Mouse (Mus musculus): ENCODE results near the gene Acads. TPM values are rescaled to one million over a fixed set of nuclear protein-coding genes. Genes with fewer than 3 reads are reported as not detected.
"Not testable (repeated sequence)": the region's sequence is repeated elsewhere in the genome, so short reads cannot be mapped to it uniquely, and the experiment has no call there.

Acads gene
- polyA plus RNA-seq, 1 experiment from 2014 or later: 21.6 TPM

DNA sequence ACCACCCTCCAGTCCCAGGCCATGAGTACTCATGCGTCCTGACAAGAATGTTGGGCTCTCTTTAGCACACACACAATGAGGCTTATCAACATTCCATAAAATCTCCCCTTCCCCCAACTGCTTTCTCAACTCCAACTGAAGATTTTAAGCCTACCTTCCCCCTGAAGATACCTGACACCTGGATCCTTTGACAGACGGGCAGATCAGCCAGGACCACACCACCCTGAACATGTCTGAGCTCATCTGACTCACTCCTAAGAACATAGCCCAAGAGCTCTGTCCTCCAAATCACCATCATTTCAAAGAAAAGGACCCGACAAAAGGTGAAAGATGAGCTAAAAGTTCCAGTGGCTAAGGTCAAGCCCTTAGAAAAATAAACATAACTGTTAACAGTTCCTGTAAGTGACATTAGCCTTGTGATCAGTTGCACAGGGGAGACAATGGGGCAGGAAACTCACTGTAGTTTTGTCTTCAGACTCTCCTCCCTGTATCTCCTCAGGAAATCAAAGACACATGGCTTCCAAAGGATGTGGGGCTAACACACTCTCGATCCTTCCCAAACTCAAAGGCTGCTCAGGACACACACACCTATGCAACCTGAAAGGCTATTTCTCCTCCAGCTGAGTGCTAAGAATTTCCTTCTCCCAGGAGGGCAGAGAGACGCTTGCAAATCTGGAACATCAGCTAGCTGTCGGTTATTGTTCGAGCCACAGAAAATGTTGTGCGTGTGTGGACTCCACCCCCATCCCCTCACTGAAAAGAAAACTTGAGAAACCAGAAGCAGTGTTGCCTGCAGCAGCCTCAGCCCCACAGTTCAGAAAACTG, 33.2 kb upstream of the Acads start:
- Histone ChIP-seq H3K4me1 (ENCODE audit: control insufficient read depth, insufficient read depth, low read length) (peaks cover 32% of the 10 kb centered on the region), H3K4me2 (no peak overlapping the region), H3K9me3 (ENCODE audit: control insufficient read depth, low read length) (no peaks in the 10 kb centered on the region), H3K4me3 (ENCODE audit: low read depth, low read length) (no peak overlapping the region), H3K36me3 (ENCODE audit: control insufficient read depth, insufficient read depth, low read length) (peaks cover 20% of the 10 kb centered on the region), H3K27ac (ENCODE audit: low read depth, low read length) (no peak overlapping the region), H3K27me3 (ENCODE audit: control insufficient read depth, insufficient read depth, low read length) (no peaks in the 10 kb centered on the region), H3K9ac (ENCODE audit: low read length) (no peak overlapping the region)
- WGBS: 68% methylated on average over 8 of the region's 8 CpGs
- DNase-seq (ENCODE audit: low spot score, missing footprints): peak; percentile 77
- no peak for ATAC-seq (ENCODE audit: low FRiP score)

DNA sequence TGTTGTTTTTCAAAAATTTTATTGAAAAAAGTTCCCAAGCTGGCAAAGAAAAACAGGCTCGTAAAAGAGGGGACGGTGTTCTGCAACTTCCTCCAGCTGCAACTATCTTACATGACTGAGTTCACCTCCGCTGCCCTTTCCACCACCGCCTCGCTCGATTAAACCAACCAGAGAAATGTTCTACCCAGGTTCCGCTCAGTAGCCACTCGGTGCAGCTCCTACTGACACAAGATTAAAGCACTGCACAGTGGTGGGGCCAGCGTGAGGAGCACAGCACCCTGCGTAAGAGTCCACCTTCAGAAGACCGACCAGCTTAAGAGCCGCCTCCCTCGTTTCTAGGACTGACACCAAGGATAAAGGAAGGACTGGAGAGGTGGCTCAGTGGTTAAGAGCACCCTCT, 32.3 kb upstream of the Acads start:
- Histone ChIP-seq H3K4me1 (ENCODE audit: control insufficient read depth, insufficient read depth, low read length) (peaks cover 23% of the 10 kb centered on the region), H3K4me2 (no peak overlapping the region), H3K27ac (ENCODE audit: low read depth, low read length) (no peak overlapping the region), H3K36me3 (ENCODE audit: control insufficient read depth, insufficient read depth, low read length) (peaks cover 20% of the 10 kb centered on the region), H3K9ac (ENCODE audit: low read length) (no peak overlapping the region), H3K27me3 (ENCODE audit: control insufficient read depth, insufficient read depth, low read length) (no peaks in the 10 kb centered on the region), H3K4me3 (ENCODE audit: low read depth, low read length) (no peak overlapping the region), H3K9me3 (ENCODE audit: control insufficient read depth, low read length) (no peaks in the 10 kb centered on the region)
- DNase-seq (ENCODE audit: low spot score, missing footprints) (peak; percentile 66), ATAC-seq (ENCODE audit: low FRiP score) (no peak)
- WGBS: 83% methylated on average over 13 of the region's 13 CpGs

DNA sequence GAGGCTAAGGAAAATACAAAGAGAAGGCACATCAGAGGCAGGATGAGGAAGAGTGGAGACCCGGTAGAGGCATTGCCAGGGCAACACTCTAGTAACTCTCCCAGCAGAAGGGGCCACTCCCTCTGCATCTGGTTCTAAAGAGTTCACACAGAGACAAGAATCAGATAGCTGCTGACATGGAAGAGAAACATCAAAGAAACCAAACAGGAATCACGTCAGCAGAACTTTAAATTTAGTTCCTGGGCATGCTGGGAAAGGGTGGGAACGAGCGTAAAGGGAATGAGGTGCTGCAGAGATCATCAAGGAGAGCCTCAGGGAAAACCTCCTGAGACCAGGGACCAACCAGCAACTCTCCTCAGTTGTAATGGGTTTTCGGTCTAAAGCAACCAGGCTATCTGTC, 31.8 kb upstream of the Acads start:
- no peak for DNase-seq (ENCODE audit: low spot score, missing footprints)
- Histone ChIP-seq H3K27me3 (ENCODE audit: control insufficient read depth, insufficient read depth, low read length) (no peaks in the 10 kb centered on the region), H3K9me3 (ENCODE audit: control insufficient read depth, low read length) (no peaks in the 10 kb centered on the region), H3K9ac (ENCODE audit: low read length) (no peak overlapping the region), H3K36me3 (ENCODE audit: control insufficient read depth, insufficient read depth, low read length) (peaks cover 20% of the 10 kb centered on the region), H3K4me2 (no peak overlapping the region), H3K4me1 (ENCODE audit: control insufficient read depth, insufficient read depth, low read length) (peaks cover 18% of the 10 kb centered on the region), H3K27ac (ENCODE audit: low read depth, low read length) (no peak overlapping the region), H3K4me3 (ENCODE audit: low read depth, low read length) (no peak overlapping the region)
- 84% methylated on average over 5 of the region's 5 CpGs for WGBS
- ATAC-seq (ENCODE audit: low FRiP score): no peak

DNA sequence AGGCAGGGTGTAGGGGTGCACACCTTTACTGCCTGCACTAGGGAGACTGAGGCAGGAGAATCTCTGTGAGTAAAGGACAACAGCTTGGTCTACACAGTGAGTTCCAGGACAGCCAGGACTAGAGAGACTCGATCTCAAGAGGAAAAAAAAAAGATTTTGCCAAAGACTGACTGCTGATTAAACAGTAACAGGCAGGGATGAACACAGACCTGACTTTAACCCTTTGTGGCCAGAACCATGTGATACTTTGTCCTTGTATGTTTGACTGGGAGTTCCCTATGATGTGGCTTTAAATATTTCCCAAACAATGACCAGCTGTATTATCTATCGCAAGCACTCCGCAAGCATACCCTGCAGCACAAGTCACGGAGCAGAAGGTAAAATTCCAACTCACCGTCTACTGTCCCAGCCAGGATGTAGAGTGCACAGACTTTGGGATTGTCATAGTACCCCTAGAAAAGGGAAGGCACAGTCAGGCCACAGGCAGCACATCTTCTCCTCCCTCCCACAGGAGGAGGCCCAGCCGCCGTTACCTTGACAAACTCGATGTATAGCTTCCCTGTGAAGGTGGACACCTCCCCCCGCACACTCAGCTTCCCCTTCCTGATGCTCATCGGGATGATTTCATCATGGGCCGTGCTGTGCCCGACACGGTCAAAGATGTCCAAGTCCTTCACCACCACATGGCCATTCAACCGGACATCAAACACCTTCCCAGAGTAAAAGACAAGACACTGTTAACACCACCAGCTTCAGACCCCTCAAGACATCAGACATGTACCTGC, 30.7 kb upstream of the Acads start:
- no peaks in the 10 kb centered on the region for H3K27me3 ChIP-seq (ENCODE audit: control insufficient read depth, insufficient read depth, low read length)
- DNase-seq (ENCODE audit: low spot score, missing footprints): no peak
- H3K9ac ChIP-seq (ENCODE audit: low read length): no peak overlapping the region
- WGBS: 96% methylated on average over 14 of the region's 14 CpGs
- H3K4me3 ChIP-seq (ENCODE audit: low read depth, low read length): no peak overlapping the region
- no peaks in the 10 kb centered on the region for H3K9me3 ChIP-seq (ENCODE audit: control insufficient read depth, low read length)
- peaks cover 8% of the 10 kb centered on the region for H3K4me1 ChIP-seq (ENCODE audit: control insufficient read depth, insufficient read depth, low read length)
- ATAC-seq (ENCODE audit: low FRiP score): no peak
- peaks cover 20% of the 10 kb centered on the region for H3K36me3 ChIP-seq (ENCODE audit: control insufficient read depth, insufficient read depth, low read length)
- no peak overlapping the region for H3K27ac ChIP-seq (ENCODE audit: low read depth, low read length)
- H3K4me2 ChIP-seq: no peak overlapping the region

DNA sequence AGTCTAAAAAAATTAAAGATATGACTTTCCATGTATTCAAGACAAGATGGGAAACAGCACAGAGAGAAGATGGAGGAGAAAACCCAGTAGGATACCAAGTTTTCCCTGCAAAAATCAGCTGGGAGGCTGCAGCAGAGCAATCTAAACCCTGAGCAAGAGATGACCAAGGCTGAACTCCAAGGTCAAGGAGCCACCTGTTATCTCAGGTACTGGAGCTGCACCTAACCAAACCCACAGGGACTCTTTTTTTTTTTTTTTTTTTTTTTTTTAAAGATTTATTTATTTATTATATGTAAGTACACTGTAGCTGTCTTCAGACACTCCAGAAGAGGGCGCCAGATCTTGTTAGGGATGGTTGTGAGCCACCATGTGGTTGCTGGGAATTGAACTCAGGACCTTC, 29.7 kb upstream of the Acads start:
- WGBS: no CpG with 5 or more reads among the region's 1 CpGs
- H3K27ac ChIP-seq (ENCODE audit: low read depth, low read length); H3K9me3 ChIP-seq (ENCODE audit: control insufficient read depth, low read length); H3K27me3 ChIP-seq (ENCODE audit: control insufficient read depth, insufficient read depth, low read length); H3K4me3 ChIP-seq (ENCODE audit: low read depth, low read length); H3K4me1 ChIP-seq (ENCODE audit: control insufficient read depth, insufficient read depth, low read length); H3K9ac ChIP-seq (ENCODE audit: low read length); DNase-seq (ENCODE audit: low spot score, missing footprints); H3K4me2 ChIP-seq; ATAC-seq (ENCODE audit: low FRiP score): not testable (repeated sequence)
- H3K36me3 ChIP-seq (ENCODE audit: control insufficient read depth, insufficient read depth, low read length): peaks cover 20% of the 10 kb centered on the region

DNA sequence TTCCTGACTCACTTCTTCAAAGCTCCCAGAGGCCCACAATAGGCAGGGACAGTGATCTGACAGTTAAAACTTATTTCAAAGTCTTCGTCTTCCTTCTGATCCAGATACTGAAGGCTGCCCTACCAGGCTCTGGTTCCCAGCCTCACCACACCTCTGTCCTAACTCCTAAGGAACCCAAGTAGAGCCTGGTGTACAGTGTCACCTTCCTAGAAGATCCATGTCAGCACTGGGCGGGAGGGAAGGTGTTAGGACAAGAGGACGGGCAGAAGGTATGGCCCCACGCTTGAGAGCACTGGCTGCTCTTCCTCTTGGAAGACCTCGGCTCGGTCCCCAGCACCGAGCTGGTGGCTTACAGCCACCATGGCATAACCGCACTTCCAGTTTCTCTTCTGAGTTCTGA, 29.2 kb upstream of the Acads start:
- Histone ChIP-seq H3K36me3 (ENCODE audit: control insufficient read depth, insufficient read depth, low read length) (peaks cover 20% of the 10 kb centered on the region), H3K4me2 (no peak overlapping the region), H3K27ac (ENCODE audit: low read depth, low read length) (no peak overlapping the region), H3K4me1 (ENCODE audit: control insufficient read depth, insufficient read depth, low read length) (peaks cover 3% of the 10 kb centered on the region; the same call in 1 of the 2 replicates), H3K4me3 (ENCODE audit: low read depth, low read length) (no peak overlapping the region), H3K9me3 (ENCODE audit: control insufficient read depth, low read length) (no peaks in the 10 kb centered on the region), H3K27me3 (ENCODE audit: control insufficient read depth, insufficient read depth, low read length) (no peaks in the 10 kb centered on the region), H3K9ac (ENCODE audit: low read length) (no peak overlapping the region)
- ATAC-seq (ENCODE audit: low FRiP score) (no peak), DNase-seq (ENCODE audit: low spot score, missing footprints) (no peak)
- 93% methylated on average over 8 of the region's 8 CpGs for WGBS

DNA sequence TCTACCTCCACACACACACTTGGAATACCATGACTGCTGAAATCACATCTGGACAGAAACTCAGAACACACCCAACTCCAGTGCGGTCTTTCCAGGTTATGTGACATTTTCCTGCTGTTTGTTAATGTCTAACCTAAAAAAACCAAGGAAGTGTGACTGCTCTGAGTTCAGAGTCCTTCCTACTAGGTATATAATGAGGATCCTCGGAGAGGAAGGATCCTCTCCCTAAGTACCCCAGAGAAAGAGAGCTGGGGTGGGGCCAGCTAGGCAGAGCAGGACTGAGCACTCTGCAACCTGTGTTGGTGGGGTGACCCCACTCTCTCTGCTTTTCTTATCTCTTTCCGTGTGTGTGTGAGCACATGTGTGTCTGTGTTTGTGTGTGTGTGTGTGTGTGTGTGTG, 28.2 kb upstream of the Acads start:
- ATAC-seq (ENCODE audit: low FRiP score) (no peak), DNase-seq (ENCODE audit: low spot score, missing footprints) (no peak)
- no peak overlapping the region for H3K4me3 ChIP-seq (ENCODE audit: low read depth, low read length)
- 0 out of 2 replicates have a peak, but pooled peaks cover 2% of the 10 kb centered on the region for H3K4me1 ChIP-seq (ENCODE audit: control insufficient read depth, insufficient read depth, low read length)
- 86% methylated on average over 3 of the region's 3 CpGs for WGBS
- H3K27me3 ChIP-seq (ENCODE audit: control insufficient read depth, insufficient read depth, low read length): no peaks in the 10 kb centered on the region
- H3K27ac ChIP-seq (ENCODE audit: low read depth, low read length): no peak overlapping the region
- no peaks in the 10 kb centered on the region for H3K9me3 ChIP-seq (ENCODE audit: control insufficient read depth, low read length)
- peaks cover 20% of the 10 kb centered on the region for H3K36me3 ChIP-seq (ENCODE audit: control insufficient read depth, insufficient read depth, low read length)
- no peak overlapping the region for H3K4me2 ChIP-seq
- no peak overlapping the region for H3K9ac ChIP-seq (ENCODE audit: low read length)

DNA sequence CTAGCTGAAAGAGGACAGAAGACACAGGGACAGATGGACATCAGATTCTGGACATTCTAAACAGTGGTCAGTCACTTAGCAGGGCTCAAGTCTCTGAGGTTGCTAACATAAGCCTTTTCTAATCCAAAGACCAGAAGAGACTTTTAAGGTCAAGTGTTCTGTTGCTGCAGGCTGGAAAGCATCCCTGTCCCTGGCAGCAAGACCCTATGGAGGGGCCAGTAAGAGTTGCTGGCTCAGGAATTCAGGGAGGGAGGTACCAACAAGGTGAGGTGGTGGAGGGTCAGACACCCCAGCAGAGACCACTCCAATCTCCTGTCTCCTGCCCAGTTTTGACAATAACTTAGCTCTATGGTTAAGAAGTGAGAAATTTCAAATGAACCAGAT, 27.6 kb upstream of the Acads start:
- H3K27ac ChIP-seq (ENCODE audit: low read depth, low read length): no peak overlapping the region
- H3K36me3 ChIP-seq (ENCODE audit: control insufficient read depth, insufficient read depth, low read length): peaks cover 20% of the 10 kb centered on the region
- H3K9me3 ChIP-seq (ENCODE audit: control insufficient read depth, low read length): no peaks in the 10 kb centered on the region
- ATAC-seq (ENCODE audit: low FRiP score): no peak
- H3K4me1 ChIP-seq (ENCODE audit: control insufficient read depth, insufficient read depth, low read length): 0 out of 2 replicates have a peak, but pooled peaks cover 2% of the 10 kb centered on the region
- H3K4me2 ChIP-seq: no peak overlapping the region
- DNase-seq (ENCODE audit: low spot score, missing footprints): no peak
- H3K4me3 ChIP-seq (ENCODE audit: low read depth, low read length): no peak overlapping the region
- no peak overlapping the region for H3K9ac ChIP-seq (ENCODE audit: low read length)
- no peaks in the 10 kb centered on the region for H3K27me3 ChIP-seq (ENCODE audit: control insufficient read depth, insufficient read depth, low read length)

Data from midbrain, embryonic 11.5 days (tissue).